Mouse (Mus musculus): ENCODE data around the gene Lrrc36. TPM values are rescaled to one million over a fixed set of nuclear protein-coding genes. Genes with fewer than 3 reads are reported as not detected.

The Lrrc36 gene
- polyA plus RNA-seq, 1 experiment from 2014 or later, result 0.50 TPM

DNA sequence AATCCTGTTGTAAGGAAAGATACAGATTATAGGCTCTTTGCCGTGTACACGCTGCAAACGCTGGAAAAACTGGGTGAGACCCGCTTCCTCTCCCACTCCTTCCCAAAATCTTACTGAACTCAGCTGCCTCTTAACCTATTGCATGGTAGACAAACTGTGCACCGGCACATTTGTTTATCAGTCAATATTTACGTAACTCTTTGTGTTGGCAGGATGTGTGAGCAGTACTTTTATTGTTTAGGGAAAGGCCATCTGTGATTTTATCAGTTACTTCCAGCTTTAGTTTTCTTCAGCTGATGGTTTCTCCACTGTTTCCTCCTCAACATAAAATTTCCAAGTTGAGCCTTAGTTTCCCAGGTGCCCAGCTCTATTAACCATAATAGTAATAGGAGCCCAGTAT lies 13.5 kb downstream of the Lrrc36 start:
- WGBS, result 47% methylated on average over 6 of the region's 6 CpGs
- Histone ChIP-seq H3K36me3 (ENCODE audit: insufficient read depth) (no peaks in the 10 kb centered on the region), H3K4me2 (no peak overlapping the region), H3K27ac (ENCODE audit: low read depth) (no peak overlapping the region), H3K9ac (no peak overlapping the region), H3K4me1 (ENCODE audit: insufficient read depth) (peaks cover 3% of the 10 kb centered on the region; the same call in 1 of the 2 replicates), H3K4me3 (ENCODE audit: low read depth, low read length) (no peak overlapping the region), H3K9me3 (ENCODE audit: low read depth, low read length) (no peaks in the 10 kb centered on the region), H3K27me3 (ENCODE audit: insufficient read depth, low read length) (no peaks in the 10 kb centered on the region)
- TF ChIP-seq CTCF (IDR thresholded peaks at IDR 0.05; ENCODE audit: low read depth), result no peak
- DNase-seq (no peak), ATAC-seq (ENCODE audit: insufficient read depth) (no peak)

- H3K36me3 ChIP-seq (ENCODE audit: insufficient read depth), result no peaks in the 10 kb centered on the region
- no peak for DNase-seq
- H3K9me3 ChIP-seq (ENCODE audit: low read depth, low read length), result no peaks in the 10 kb centered on the region
- H3K27me3 ChIP-seq (ENCODE audit: insufficient read depth, low read length), result no peaks in the 10 kb centered on the region
- H3K27ac ChIP-seq (ENCODE audit: low read depth), result no peak overlapping the region
- ATAC-seq (ENCODE audit: insufficient read depth), result no peak
- no peak for TF ChIP-seq CTCF (IDR thresholded peaks at IDR 0.05; ENCODE audit: low read depth)
- WGBS, result 68% methylated on average over 7 of the region's 7 CpGs
- peaks cover 8% of the 10 kb centered on the region for H3K4me1 ChIP-seq (ENCODE audit: insufficient read depth)
- no peak overlapping the region for H3K9ac ChIP-seq
- no peak overlapping the region for H3K4me2 ChIP-seq
- H3K4me3 ChIP-seq (ENCODE audit: low read depth, low read length), result no peak overlapping the region
Observed at GRCm38 (mm10) chr8:105431743-105432515, 18.6 kb downstream of the Lrrc36 start.

DNA sequence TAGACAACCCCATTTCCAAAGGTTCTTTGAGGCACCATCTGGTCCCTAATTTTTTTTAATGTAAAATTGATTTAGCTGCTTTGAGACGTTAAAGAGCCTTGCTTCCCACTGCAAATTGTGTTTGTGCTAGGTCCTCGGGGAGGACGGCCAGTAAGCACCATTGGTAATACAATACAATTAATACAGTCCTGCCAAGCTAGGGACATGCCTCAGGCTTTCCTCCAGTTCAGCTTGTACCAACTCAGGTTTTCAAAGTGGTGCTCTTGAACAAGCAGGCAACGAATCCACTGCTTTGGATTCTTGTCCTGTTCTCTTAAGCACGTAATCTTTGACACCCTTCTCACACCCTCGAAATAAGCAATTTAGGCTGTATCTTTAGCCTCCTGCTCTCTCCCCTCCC lies 19.6 kb downstream of the Lrrc36 start:
- ATAC-seq (ENCODE audit: insufficient read depth), result no peak
- no peak overlapping the region for H3K9ac ChIP-seq
- no peak for DNase-seq
- no peak overlapping the region for H3K27ac ChIP-seq (ENCODE audit: low read depth)
- H3K4me1 ChIP-seq (ENCODE audit: insufficient read depth), result peaks cover 7% of the 10 kb centered on the region; the same call in 1 of the 2 replicates
- no peaks in the 10 kb centered on the region for H3K9me3 ChIP-seq (ENCODE audit: low read depth, low read length)
- H3K4me3 ChIP-seq (ENCODE audit: low read depth, low read length), result no peak overlapping the region
- WGBS, result 56% methylated on average over 6 of the region's 6 CpGs
- no peaks in the 10 kb centered on the region for H3K36me3 ChIP-seq (ENCODE audit: insufficient read depth)
- H3K27me3 ChIP-seq (ENCODE audit: insufficient read depth, low read length), result no peaks in the 10 kb centered on the region
- no peak overlapping the region for H3K4me2 ChIP-seq
- TF ChIP-seq CTCF (IDR thresholded peaks at IDR 0.05; ENCODE audit: low read depth), result no peak

DNA sequence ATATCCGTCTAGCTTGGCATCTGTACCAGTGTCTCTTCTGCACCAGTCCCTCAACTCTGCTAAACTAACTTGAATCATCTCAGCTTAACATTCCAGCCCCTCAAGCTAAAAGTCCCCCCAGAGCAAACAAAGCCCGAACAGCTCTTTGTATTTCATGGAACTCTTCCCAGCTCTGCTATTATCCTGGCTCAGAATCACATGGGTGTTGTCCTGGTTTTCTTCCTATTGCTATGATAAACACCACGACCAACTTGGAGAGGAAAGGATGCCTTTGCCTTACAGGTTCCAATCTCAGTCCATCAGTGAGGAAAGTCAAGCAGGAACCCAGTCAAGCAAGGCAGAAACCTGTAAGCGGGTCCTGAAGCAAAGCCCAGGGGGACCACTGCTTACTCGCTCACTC lies 20.1 kb downstream of the Lrrc36 start:
- Histone ChIP-seq H3K27ac (ENCODE audit: low read depth) (no peak overlapping the region), H3K4me1 (ENCODE audit: insufficient read depth) (peaks cover 7% of the 10 kb centered on the region; the same call in 1 of the 2 replicates), H3K4me2 (no peak overlapping the region), H3K9ac (no peak overlapping the region), H3K36me3 (ENCODE audit: insufficient read depth) (no peaks in the 10 kb centered on the region), H3K27me3 (ENCODE audit: insufficient read depth, low read length) (no peaks in the 10 kb centered on the region), H3K4me3 (ENCODE audit: low read depth, low read length) (no peak overlapping the region), H3K9me3 (ENCODE audit: low read depth, low read length) (no peaks in the 10 kb centered on the region)
- WGBS, result 48% methylated on average over 5 of the region's 5 CpGs
- no peak for TF ChIP-seq CTCF (IDR thresholded peaks at IDR 0.05; ENCODE audit: low read depth)
- ATAC-seq (ENCODE audit: insufficient read depth) (no peak), DNase-seq (no peak)

- peaks cover 7% of the 10 kb centered on the region; the same call in 1 of the 2 replicates for H3K4me1 ChIP-seq (ENCODE audit: insufficient read depth)
- H3K9ac ChIP-seq, result no peak overlapping the region
- H3K4me2 ChIP-seq, result no peak overlapping the region
- H3K36me3 ChIP-seq (ENCODE audit: insufficient read depth), result no peaks in the 10 kb centered on the region
- WGBS, result 60% methylated on average over 5 of the region's 5 CpGs
- DNase-seq (no peak), ATAC-seq (ENCODE audit: insufficient read depth) (no peak)
- no peaks in the 10 kb centered on the region for H3K27me3 ChIP-seq (ENCODE audit: insufficient read depth, low read length)
- no peak overlapping the region for H3K27ac ChIP-seq (ENCODE audit: low read depth)
- no peaks in the 10 kb centered on the region for H3K9me3 ChIP-seq (ENCODE audit: low read depth, low read length)
- no peak overlapping the region for H3K4me3 ChIP-seq (ENCODE audit: low read depth, low read length)
- TF ChIP-seq CTCF (IDR thresholded peaks at IDR 0.05; ENCODE audit: low read depth), result no peak
Observed at GRCm38 (mm10) chr8:105434136-105434535, 20.8 kb downstream of the Lrrc36 start.

DNA sequence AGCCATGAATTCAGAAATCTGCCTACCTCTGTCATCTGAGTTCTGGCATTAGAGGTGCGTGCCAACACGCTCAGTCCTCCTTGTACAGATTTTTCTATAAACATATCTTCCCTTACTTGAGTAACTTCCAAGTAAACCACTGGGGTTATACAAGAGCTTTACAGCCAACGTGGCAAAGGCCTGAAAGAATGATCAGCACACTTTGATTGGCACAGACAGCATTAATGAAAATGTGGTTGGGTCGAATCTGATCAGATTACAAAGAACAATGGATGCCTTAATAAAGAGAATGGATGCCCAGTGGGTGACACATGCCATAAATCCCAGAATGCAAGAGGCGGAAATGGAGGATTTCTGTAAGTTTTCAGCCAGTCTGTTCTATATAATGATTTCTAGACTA lies 22.8 kb downstream of the Lrrc36 start:
- Histone ChIP-seq H3K9me3 (ENCODE audit: low read depth, low read length) (no peaks in the 10 kb centered on the region), H3K27me3 (ENCODE audit: insufficient read depth, low read length) (no peaks in the 10 kb centered on the region), H3K4me2 (no peak overlapping the region), H3K36me3 (ENCODE audit: insufficient read depth) (no peaks in the 10 kb centered on the region), H3K4me1 (ENCODE audit: insufficient read depth) (peaks cover 7% of the 10 kb centered on the region; the same call in 1 of the 2 replicates), H3K9ac (no peak overlapping the region), H3K4me3 (ENCODE audit: low read depth, low read length) (no peak overlapping the region), H3K27ac (ENCODE audit: low read depth) (no peak overlapping the region; the same call in 1 of the 2 replicates)
- DNase-seq (no peak), ATAC-seq (ENCODE audit: insufficient read depth) (no peak)
- 71% methylated on average over 5 of the region's 5 CpGs for WGBS
- TF ChIP-seq CTCF (IDR thresholded peaks at IDR 0.05; ENCODE audit: low read depth), result no peak

DNA sequence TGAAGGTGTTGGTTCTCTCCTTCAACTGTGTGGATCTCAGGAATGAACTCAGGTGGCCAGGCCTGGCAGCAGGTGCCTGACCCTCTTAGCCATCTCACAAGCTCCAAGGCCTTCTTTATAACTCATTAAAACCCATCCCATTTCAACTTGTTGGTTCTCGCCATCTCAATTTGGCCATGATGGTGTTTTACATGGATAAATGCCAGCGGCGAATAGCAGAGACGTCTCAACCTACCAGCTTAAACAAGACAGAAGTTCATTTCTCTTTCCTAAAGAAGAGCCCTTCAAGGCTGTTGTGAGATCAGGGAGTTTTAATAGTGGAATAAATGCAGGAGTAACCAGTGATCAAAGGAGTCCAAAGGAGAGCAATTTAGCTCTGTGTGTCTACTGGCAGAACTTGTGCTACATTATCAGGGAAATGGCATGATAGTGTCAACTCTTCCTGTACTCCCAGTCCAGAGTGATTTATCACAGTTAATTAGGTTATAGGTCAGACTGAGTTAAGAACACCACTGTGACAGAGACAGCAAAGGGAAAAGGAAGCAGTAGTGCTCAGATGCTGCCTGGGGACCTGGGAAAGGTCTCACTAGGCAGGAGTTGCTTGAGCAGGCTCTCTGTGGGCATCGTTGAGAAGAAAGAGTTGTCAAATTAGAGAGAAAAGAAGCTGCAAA lies 23.8 kb downstream of the Lrrc36 start:
- H3K27me3 ChIP-seq (ENCODE audit: insufficient read depth, low read length), result no peaks in the 10 kb centered on the region
- H3K9ac ChIP-seq, result no peak overlapping the region
- peaks cover 7% of the 10 kb centered on the region; the same call in 1 of the 2 replicates for H3K4me1 ChIP-seq (ENCODE audit: insufficient read depth)
- H3K9me3 ChIP-seq (ENCODE audit: low read depth, low read length), result no peaks in the 10 kb centered on the region
- no peaks in the 10 kb centered on the region for H3K36me3 ChIP-seq (ENCODE audit: insufficient read depth)
- no peak for ATAC-seq (ENCODE audit: insufficient read depth)
- no peak for TF ChIP-seq CTCF (IDR thresholded peaks at IDR 0.05; ENCODE audit: low read depth)
- H3K4me3 ChIP-seq (ENCODE audit: low read depth, low read length), result no peak overlapping the region
- no peak overlapping the region for H3K27ac ChIP-seq (ENCODE audit: low read depth)
- H3K4me2 ChIP-seq, result no peak overlapping the region
- WGBS, result 73% methylated on average over 5 of the region's 5 CpGs
- no peak for DNase-seq
